In genomic region chr7:19962423-19962822, GRCm38 (mm10) we compare ENCODE assay signal across 24 mouse cellular contexts. TPM values are rescaled to one million over a fixed set of nuclear protein-coding genes. Genes with fewer than 3 reads are reported as not detected.
"Had no signal": no experiment of that assay in that cellular context is flagged by ENCODE, and none has a peak within 500 bp of the region (broad histone marks: within the 10 kb centered on the region; RNA-seq: fewer than 3 reads in every experiment).

No protein-coding gene starts in this region.

- H3K27ac ChIP-seq: midbrain, embryonic 10.5 days; midbrain, embryonic 12.5 days; neural tube, embryonic 13.5 days; neural tube, embryonic 15.5 days had no signal

- H3K4me1 ChIP-seq: midbrain, embryonic 10.5 days; midbrain, embryonic 12.5 days; neural tube, embryonic 13.5 days; neural tube, embryonic 15.5 days had no signal

- H3K4me2 ChIP-seq: lung, embryonic 14.5 days; midbrain, embryonic 12.5 days; neural tube, embryonic 13.5 days; neural tube, embryonic 15.5 days had no signal

- DNase-seq: lung, adult 18-20 months; lung, embryonic 14.5 days; lung, postnatal 10 days; lung, postnatal 4 days; midbrain, embryonic 14.5 days; right cerebral cortex, postnatal 14 days; spleen, adult 18-20 months; thymus, adult 18-20 months; thymus, postnatal 25 days; thymus, postnatal 4 days had no signal

- H3K9me3 ChIP-seq: midbrain, embryonic 12.5 days; neural tube, embryonic 13.5 days; neural tube, embryonic 15.5 days had no signal

- H3K4me3 ChIP-seq: midbrain, embryonic 10.5 days; midbrain, embryonic 12.5 days; myocyte; neural tube, embryonic 13.5 days; neural tube, embryonic 15.5 days had no signal

- H3K27me3 ChIP-seq: midbrain, embryonic 12.5 days; neural tube, embryonic 13.5 days; neural tube, embryonic 15.5 days had no signal

- H3K9ac ChIP-seq: lung, embryonic 14.5 days; midbrain, embryonic 12.5 days; neural tube, embryonic 13.5 days; neural tube, embryonic 15.5 days had no signal

- ATAC-seq: midbrain, embryonic 16.5 days had no signal

- H3K36me3 ChIP-seq: midbrain, embryonic 10.5 days; midbrain, embryonic 12.5 days; neural tube, embryonic 13.5 days; neural tube, embryonic 15.5 days had no signal

RNA-seq across cellular contexts. Expression of gene Ceacam20, which starts 2.8 kb away (rescaled TPM):
- total RNA-seq: megakaryocyte, adult 5-6 weeks; megakaryocyte-erythroid progenitor cell, adult 5-6 weeks had no signal
- polyA plus RNA-seq: liver, embryonic 16.5 days; lung, embryonic 14.5 days; lung, embryonic 16.5 days; midbrain, embryonic 10.5 days; midbrain, embryonic 12.5 days; midbrain, embryonic 14.5 days; midbrain, embryonic 16.5 days; myocyte; neural tube, embryonic 11.5 days; neural tube, embryonic 13.5 days; neural tube, embryonic 15.5 days; stomach, embryonic 14.5 days; urinary bladder, adult 2 months had no signal

RNA-seq across cellular contexts. Expression of gene Igsf23, which starts 11.9 kb away (rescaled TPM):
- total RNA-seq: megakaryocyte-erythroid progenitor cell, adult 5-6 weeks had no signal
- polyA plus RNA-seq: midbrain, embryonic 12.5 days; midbrain, embryonic 14.5 days; midbrain, embryonic 16.5 days; neural tube, embryonic 11.5 days; neural tube, embryonic 13.5 days had no signal

RNA-seq across cellular contexts. Expression of gene Nlrp9b, which starts 28.8 kb away (rescaled TPM):
- total RNA-seq: megakaryocyte, adult 5-6 weeks; megakaryocyte-erythroid progenitor cell, adult 5-6 weeks had no signal
- polyA plus RNA-seq: liver, embryonic 16.5 days; lung, embryonic 14.5 days; lung, embryonic 16.5 days; midbrain, embryonic 10.5 days; midbrain, embryonic 12.5 days; midbrain, embryonic 14.5 days; midbrain, embryonic 16.5 days; myocyte; neural tube, embryonic 11.5 days; neural tube, embryonic 13.5 days; neural tube, embryonic 15.5 days; stomach, embryonic 14.5 days; stomach, embryonic 16.5 days; urinary bladder, adult 2 months had no signal
